Mouse (Mus musculus) stomach, postnatal 0 days (tissue): ENCODE measurements around the gene Ank2. TPM values are rescaled to one million over a fixed set of nuclear protein-coding genes. Genes with fewer than 3 reads are reported as not detected.

Source experiments
- ATAC-seq: fragments of 200-750 bp; cut with Nextera tagmentation; 2 replicates; pipeline ENCODE4 v1.8.0; 2017; ENCODE audit not compliant: low FRiP score, low TSS enrichment
- DNase-seq: peaks from one replicate; pipeline ENCODE4 v3.0.0-alpha.2; 2016; ENCODE audit warnings: low spot score
- H3K27ac ChIP-seq: fragments of 300-500 bp; sonication (generic); replicated peaks from 2 replicates; pipeline ENCODE4 v1.5.1; 2014; ENCODE audit warnings: mild to moderate bottlenecking, control low read depth
- H3K27me3 ChIP-seq: fragments of 300-500 bp; sonication (generic); 2 replicates; pipeline ENCODE4 v1.6.1; 2014; ENCODE audit warnings: low read length; ENCODE audit not compliant: control insufficient read depth, insufficient read depth
- H3K36me3 ChIP-seq: fragments of 300-500 bp; sonication (generic); 2 replicates; pipeline ENCODE4 v1.6.1; 2014; ENCODE audit warnings: low read length, mixed read lengths; ENCODE audit not compliant: control insufficient read depth, insufficient read depth
- H3K4me1 ChIP-seq: fragments of 300-500 bp; sonication (generic); replicated peaks from 2 replicates; pipeline ENCODE4 v1.6.1; 2014; ENCODE audit warnings: antibody characterized with exemption; ENCODE audit not compliant: control insufficient read depth, insufficient read depth
- H3K4me2 ChIP-seq: fragments of 300-500 bp; sonication (generic); replicated peaks from 2 replicates; pipeline ENCODE4 v1.6.1; 2014; ENCODE audit warnings: low read depth, mild to moderate bottlenecking, control low read depth, moderate library complexity
- H3K4me3 ChIP-seq: fragments of 300-500 bp; sonication (generic); 2 replicates; pipeline ENCODE4 v1.5.1; 2014; ENCODE audit warnings: low read depth, low read length, control low read depth
- H3K9ac ChIP-seq: fragments of 300-500 bp; sonication (generic); 2 replicates; pipeline ENCODE4 v1.6.1; 2014; ENCODE audit warnings: mild to moderate bottlenecking, low read length, control low read depth, mixed read lengths
- H3K9me3 ChIP-seq: fragments of 300-500 bp; sonication (generic); 2 replicates; pipeline ENCODE4 v1.6.1; 2016; ENCODE audit warnings: low read length; ENCODE audit not compliant: control insufficient read depth
- CTCF ChIP-seq: IDR thresholded peaks from 2 replicates; pipeline ENCODE4 v1.5.1; 2016; ENCODE audit warnings: antibody characterized with exemption, low read depth, mild to moderate bottlenecking, moderate library complexity
- EP300 ChIP-seq: optimal IDR thresholded peaks from 2 replicates; pipeline ENCODE3; 2016; ENCODE audit warnings: antibody characterized with exemption
- WGBS: fragments of 180-500 bp; shearing (Covaris S2); extraction: QIAGEN DNeasy Blood & Tissue Kit; methylation state at CpG from one replicate; pipeline ENCODE4 v1.1.7; 2014; 5-methylcytosine and 5-hydroxymethylcytosine counted together
- polyA plus RNA-seq: library from polyadenylated mRNA; unstranded; fragments of >200 nt; fragmentation: Nextera tagmentation; extraction: Ambion mirVana; gene quantifications from 2 replicates; pipeline ENCODE4 v1.2.1, GENCODE M21; 2015

The Ank2 gene
- polyA plus RNA-seq, 1 experiment from 2014 or later, result 12.3 TPM

GRCm38 (mm10) chr3:126976793-126977192 is 522.4 kb downstream of the Ank2 start:
- no peak for TF ChIP-seq CTCF
- TF ChIP-seq EP300, result no peak
- ATAC-seq, result no peak
- WGBS, result 83% methylated on average over 16 of the region's 16 CpGs
- Histone ChIP-seq H3K27ac (no peak overlapping the region), H3K4me3 (no peak overlapping the region), H3K9ac (no peak overlapping the region), H3K27me3 (no peaks in the 10 kb centered on the region), H3K4me2 (no peak overlapping the region), H3K36me3 (no peaks in the 10 kb centered on the region), H3K9me3 (no peaks in the 10 kb centered on the region), H3K4me1 (no peaks in the 10 kb centered on the region)
- DNase-seq, result no peak

GRCm38 (mm10) chr3:126975409-126975808 is 523.7 kb downstream of the Ank2 start:
- ATAC-seq (no peak), DNase-seq (no peak)
- Histone ChIP-seq H3K4me2 (no peak overlapping the region), H3K9me3 (no peaks in the 10 kb centered on the region), H3K4me3 (no peak overlapping the region), H3K27ac (no peak overlapping the region), H3K4me1 (no peaks in the 10 kb centered on the region), H3K9ac (no peak overlapping the region), H3K27me3 (no peaks in the 10 kb centered on the region), H3K36me3 (no peaks in the 10 kb centered on the region)
- TF ChIP-seq EP300 (no peak), CTCF (no peak)
- 71% methylated on average over 5 of the region's 5 CpGs for WGBS

GRCm38 (mm10) chr3:126973551-126973950 is 525.6 kb downstream of the Ank2 start:
- no peaks in the 10 kb centered on the region for H3K36me3 ChIP-seq
- no peak for ATAC-seq
- H3K27ac ChIP-seq, result no peak overlapping the region
- no peaks in the 10 kb centered on the region for H3K27me3 ChIP-seq
- no peak overlapping the region for H3K4me2 ChIP-seq
- DNase-seq, result no peak
- H3K9me3 ChIP-seq, result no peaks in the 10 kb centered on the region
- H3K4me1 ChIP-seq, result no peaks in the 10 kb centered on the region
- no peak overlapping the region for H3K4me3 ChIP-seq
- TF ChIP-seq EP300, result no peak
- TF ChIP-seq CTCF, result no peak
- 85% methylated on average over 2 of the region's 2 CpGs for WGBS
- no peak overlapping the region for H3K9ac ChIP-seq

GRCm38 (mm10) chr3:126971531-126971930 is 527.6 kb downstream of the Ank2 start:
- no peak for ATAC-seq
- no peak overlapping the region for H3K4me2 ChIP-seq
- DNase-seq, result no peak
- no peak for TF ChIP-seq CTCF
- no peak for TF ChIP-seq EP300
- no peaks in the 10 kb centered on the region for H3K9me3 ChIP-seq
- no peak overlapping the region for H3K27ac ChIP-seq
- 90% methylated on average over 9 of the region's 9 CpGs for WGBS
- no peak overlapping the region for H3K9ac ChIP-seq
- no peaks in the 10 kb centered on the region for H3K27me3 ChIP-seq
- H3K4me3 ChIP-seq, result no peak overlapping the region
- H3K4me1 ChIP-seq, result no peaks in the 10 kb centered on the region
- no peaks in the 10 kb centered on the region for H3K36me3 ChIP-seq

- no peaks in the 10 kb centered on the region for H3K27me3 ChIP-seq
- H3K9ac ChIP-seq, result no peak overlapping the region
- TF ChIP-seq CTCF, result no peak
- no peak for TF ChIP-seq EP300
- WGBS, result 62% methylated on average over 2 of the region's 2 CpGs
- ATAC-seq (no peak), DNase-seq (no peak)
- H3K9me3 ChIP-seq, result no peaks in the 10 kb centered on the region
- no peak overlapping the region for H3K4me3 ChIP-seq
- H3K4me2 ChIP-seq, result no peak overlapping the region
- H3K36me3 ChIP-seq, result no peaks in the 10 kb centered on the region
- H3K4me1 ChIP-seq, result no peaks in the 10 kb centered on the region
- H3K27ac ChIP-seq, result no peak overlapping the region
Observed at GRCm38 (mm10) chr3:126968721-126969120, 530.4 kb downstream of the Ank2 start.

- ATAC-seq, result no peak
- no peaks in the 10 kb centered on the region for H3K27me3 ChIP-seq
- TF ChIP-seq CTCF (no peak), EP300 (no peak)
Observed at GRCm38 (mm10) chr3:126965767-126966166, 533.4 kb downstream of the Ank2 start.

More at GRCm38 (mm10) chr3:126965767-126966166, 533.4 kb downstream of the Ank2 start:
- no peak overlapping the region for H3K9ac ChIP-seq
- no peaks in the 10 kb centered on the region for H3K36me3 ChIP-seq
- DNase-seq, result no peak
- no peak overlapping the region for H3K4me2 ChIP-seq
- no peak overlapping the region for H3K4me3 ChIP-seq
- H3K9me3 ChIP-seq, result no peaks in the 10 kb centered on the region
- 72% methylated on average over 2 of the region's 2 CpGs for WGBS
- no peaks in the 10 kb centered on the region for H3K4me1 ChIP-seq
- H3K27ac ChIP-seq, result no peak overlapping the region
